Mouse (Mus musculus): ENCODE results near the gene Lrguk. TPM values are rescaled to one million over a fixed set of nuclear protein-coding genes. Genes with fewer than 3 reads are reported as not detected.

Gene Lrguk
- total RNA-seq, 2 experiments from 2014 or later, result 0.02 to 0.04 TPM

- DNase-seq, result no peak
- intact Hi-C loops (cut with DNase I; ENCODE audit: low total_unique reads), result no loop called here
Observed at GRCm38 (mm10) chr6:34168834-34169233, 139.6 kb downstream of the Lrguk start.

- no peak for DNase-seq
- intact Hi-C loops (cut with DNase I; ENCODE audit: low total_unique reads), result no loop called here
Observed at GRCm38 (mm10) chr6:34170844-34171494, 141.7 kb downstream of the Lrguk start.

GRCm38 (mm10) chr6:34171748-34172457, 142.7 kb downstream of the Lrguk start:
- intact Hi-C loops (cut with DNase I; ENCODE audit: low total_unique reads), result no loop called here
- no peak for DNase-seq

GRCm38 (mm10) chr6:34173251-34173650, 144.0 kb downstream of the Lrguk start:
- intact Hi-C loops (cut with DNase I; ENCODE audit: low total_unique reads), result no loop called here
- no peak for DNase-seq

- no peak for DNase-seq
- intact Hi-C loops (cut with DNase I; ENCODE audit: low total_unique reads), result no loop called here
Observed at GRCm38 (mm10) chr6:34174715-34175114, 145.5 kb downstream of the Lrguk start.

- DNase-seq, result no peak
- intact Hi-C loops (cut with DNase I; ENCODE audit: low total_unique reads), result no loop called here
Observed at GRCm38 (mm10) chr6:34176111-34176863, 147.0 kb downstream of the Lrguk start.

- intact Hi-C loops (cut with DNase I; ENCODE audit: low total_unique reads), result no loop called here
- peak; percentile 94 for DNase-seq
Observed at GRCm38 (mm10) chr6:34176864-34177247, 147.6 kb downstream of the Lrguk start, which contains the start of gene Slc35b4. Gene Slc35b4 (minus strand): TSS chr6:34177111.

- intact Hi-C loops (cut with DNase I; ENCODE audit: low total_unique reads), result no loop called here
- no peak for DNase-seq
Observed at GRCm38 (mm10) chr6:34179007-34179406, 149.8 kb downstream of the Lrguk start.

GRCm38 (mm10) chr6:34179911-34180310, 150.7 kb downstream of the Lrguk start:
- DNase-seq, result no peak
- intact Hi-C loops (cut with DNase I; ENCODE audit: low total_unique reads), result no loop called here

GRCm38 (mm10) chr6:34181961-34182360, 152.7 kb downstream of the Lrguk start:
- intact Hi-C loops (cut with DNase I; ENCODE audit: low total_unique reads), result no loop called here
- DNase-seq, result no peak

GRCm38 (mm10) chr6:34183326-34183725, 154.1 kb downstream of the Lrguk start:
- intact Hi-C loops (cut with DNase I; ENCODE audit: low total_unique reads), result no loop called here
- DNase-seq, result no peak

Other genes starting within 250 kb of the Lrguk start
- 10 to 100 TPM in 1 of 2 experiments, 1 to 10 TPM in 1; 7.0 to 10.6 TPM for gene Slc35b4, start 147.7 kb downstream of the Lrguk start, total RNA-seq (2021)